Mouse (Mus musculus): ENCODE measurements around the gene Rftn1.

The Rftn1 gene

GRCm38 (mm10) chr17:49982611-49983390 is 207.7 kb downstream of the Rftn1 start:
- no peak for DNase-seq (ENCODE audit: low read depth, low spot score)

GRCm38 (mm10) chr17:49981591-49981990 is 208.9 kb downstream of the Rftn1 start:
- DNase-seq (ENCODE audit: low read depth, low spot score), result no peak

- no peak for DNase-seq (ENCODE audit: low read depth, low spot score)
Measured at GRCm38 (mm10) chr17:49979761-49980285, 210.7 kb downstream of the Rftn1 start.

- DNase-seq (ENCODE audit: low read depth, low spot score), result no peak
Measured at GRCm38 (mm10) chr17:49977424-49977790, 213.1 kb downstream of the Rftn1 start.

- DNase-seq (ENCODE audit: low read depth, low spot score), result no peak
Measured at GRCm38 (mm10) chr17:49976678-49977423, 213.6 kb downstream of the Rftn1 start.

GRCm38 (mm10) chr17:49975481-49975880 is 215.0 kb downstream of the Rftn1 start:
- DNase-seq (ENCODE audit: low read depth, low spot score), result no peak

- DNase-seq (ENCODE audit: low read depth, low spot score), result no peak
Measured at GRCm38 (mm10) chr17:49974996-49975395, 215.5 kb downstream of the Rftn1 start.

GRCm38 (mm10) chr17:49972164-49972563 is 218.3 kb downstream of the Rftn1 start:
- DNase-seq (ENCODE audit: low read depth, low spot score), result no peak

GRCm38 (mm10) chr17:49971057-49971456 is 219.4 kb downstream of the Rftn1 start:
- no peak for DNase-seq (ENCODE audit: low read depth, low spot score)

- peak; percentile 29 for DNase-seq (ENCODE audit: low read depth, low spot score)
Measured at GRCm38 (mm10) chr17:49968467-49969207, 221.8 kb downstream of the Rftn1 start.

GRCm38 (mm10) chr17:49965846-49966762 is 224.4 kb downstream of the Rftn1 start:
- DNase-seq (ENCODE audit: low read depth, low spot score), result no peak

GRCm38 (mm10) chr17:49965035-49965434 is 225.4 kb downstream of the Rftn1 start:
- DNase-seq (ENCODE audit: low read depth, low spot score), result no peak

- DNase-seq (ENCODE audit: low read depth, low spot score), result no peak
Measured at GRCm38 (mm10) chr17:49964471-49964870, 226.0 kb downstream of the Rftn1 start.

GRCm38 (mm10) chr17:49959021-49959420 is 231.5 kb downstream of the Rftn1 start:
- no peak for DNase-seq (ENCODE audit: low read depth, low spot score)

- no peak for DNase-seq (ENCODE audit: low read depth, low spot score)
Measured at GRCm38 (mm10) chr17:49951856-49952607, 238.4 kb downstream of the Rftn1 start.

GRCm38 (mm10) chr17:49951491-49951855 is 239.0 kb downstream of the Rftn1 start:
- peak; percentile 75 for DNase-seq (ENCODE audit: low read depth, low spot score)

- DNase-seq (ENCODE audit: low read depth, low spot score), result peak; percentile 9
Measured at GRCm38 (mm10) chr17:49942674-49943073, 247.8 kb downstream of the Rftn1 start.

Data from 3T3-L1 (cell line).